Mouse (Mus musculus) heart, embryonic 16.5 days (tissue): ENCODE measurements around the gene 9530053A07Rik. TPM values are rescaled to one million over a fixed set of nuclear protein-coding genes. Genes with fewer than 3 reads are reported as not detected.
A peak's percentile ranks its signal among the peaks of the same experiment; 100 is the strongest.
"Not testable (repeated sequence)": the region's sequence is repeated elsewhere in the genome, so short reads cannot be mapped to it uniquely, and the experiment has no call there.

Source experiments
- ATAC-seq: fragments of 200-750 bp; cut with Nextera tagmentation; replicated peaks from 2 replicates; pipeline ENCODE4 v1.8.0; 2017; ENCODE audit warnings: moderate number of reproducible peaks; ENCODE audit not compliant: insufficient read depth, low FRiP score; ENCODE audit errors: extremely low read depth
- H3K27ac ChIP-seq: fragments of 300-500 bp; sonication (generic); 2 replicates; pipeline ENCODE4 v1.5.1; 2014; ENCODE audit warnings: mild to moderate bottlenecking, low read length, control low read depth, moderate library complexity
- H3K27me3 ChIP-seq: fragments of 300-500 bp; sonication (generic); 2 replicates; pipeline ENCODE4 v1.6.1; 2014; ENCODE audit warnings: low read length, mixed read lengths; ENCODE audit not compliant: control insufficient read depth, insufficient read depth
- H3K36me3 ChIP-seq: fragments of 300-500 bp; sonication (generic); 2 replicates; pipeline ENCODE4 v1.6.1; 2014; ENCODE audit not compliant: control insufficient read depth, insufficient read depth
- H3K4me1 ChIP-seq: fragments of 300-500 bp; sonication (generic); 2 replicates; pipeline ENCODE4 v1.6.1; 2014; ENCODE audit warnings: low read length, mixed read lengths; ENCODE audit not compliant: control insufficient read depth, insufficient read depth
- H3K4me2 ChIP-seq: fragments of 300-500 bp; sonication (generic); 2 replicates; pipeline ENCODE4 v1.6.1; 2014; ENCODE audit warnings: low read depth, mild to moderate bottlenecking, control low read depth, low read length
- H3K4me3 ChIP-seq: fragments of 300-500 bp; sonication (generic); 2 replicates; pipeline ENCODE4 v1.5.1; 2014; ENCODE audit warnings: mild to moderate bottlenecking, control low read depth, low read length
- H3K9ac ChIP-seq: fragments of 300-500 bp; sonication (generic); 2 replicates; pipeline ENCODE4 v1.6.1; 2014; ENCODE audit warnings: low read length, control low read depth
- H3K9me3 ChIP-seq: fragments of 300-500 bp; sonication (generic); replicated peaks from 2 replicates; pipeline ENCODE4 v1.6.1; 2016; ENCODE audit warnings: low read length; ENCODE audit not compliant: control insufficient read depth
- WGBS: fragments of 180-500 bp; shearing (Covaris S2); extraction: QIAGEN DNeasy Blood & Tissue Kit; methylation state at CpG from one replicate; pipeline ENCODE4 v1.1.7; 2014; 5-methylcytosine and 5-hydroxymethylcytosine counted together
- polyA plus RNA-seq: library from polyadenylated mRNA; unstranded; fragments of >200 nt; fragmentation: Nextera tagmentation; extraction: Ambion mirVana; gene quantifications from 2 replicates; pipeline ENCODE4 v1.2.1, GENCODE M21; 2015

The 9530053A07Rik gene
- polyA plus RNA-seq = 0.05 and 0.12 TPM in 2 replicates

DNA sequence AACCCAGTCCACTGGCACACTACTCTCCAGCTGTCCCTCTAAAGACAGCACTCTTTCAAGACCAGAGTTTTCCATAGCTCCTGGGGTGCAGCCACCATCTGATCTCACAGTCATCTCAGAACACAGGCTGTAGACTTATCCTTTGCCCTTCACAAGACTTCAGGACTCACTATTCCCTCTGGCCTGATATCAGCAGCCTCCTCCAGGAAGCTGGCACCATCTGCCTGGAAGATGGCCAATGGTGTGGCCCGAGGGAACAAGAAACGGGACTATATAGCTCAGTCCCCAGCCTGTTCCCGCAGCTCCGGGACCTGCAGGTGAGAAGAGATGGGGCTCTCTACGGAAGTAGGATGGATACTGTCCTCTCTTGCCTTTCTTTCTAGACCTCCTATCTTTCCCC lies at the start of gene 9530053A07Rik:
Gene 9530053A07Rik, plus strand, starts transcription at position 301 of the 400 bp plus-strand sequence.
- H3K36me3 ChIP-seq = no peaks in the 10 kb centered on the region
- no peak within 1 kb of the TSS for H3K27ac ChIP-seq
- no peak within 1 kb of the TSS for H3K4me3 ChIP-seq
- H3K9me3 ChIP-seq = no peaks in the 10 kb centered on the region
- no peak within 1 kb of the TSS for H3K9ac ChIP-seq
- no peak within 1 kb of the TSS for H3K4me2 ChIP-seq
- H3K4me1 ChIP-seq = no peaks in the 10 kb centered on the region
- 74% methylated on average over 5 of the region's 5 CpGs for WGBS
- no peaks in the 10 kb centered on the region for H3K27me3 ChIP-seq
- no peak for ATAC-seq

- Histone ChIP-seq H3K36me3 (no peaks in the 10 kb centered on the region), H3K9me3 (no peaks in the 10 kb centered on the region), H3K4me1 (no peaks in the 10 kb centered on the region), H3K27ac (no peak overlapping the region), H3K4me3 (no peak overlapping the region), H3K27me3 (no peaks in the 10 kb centered on the region), H3K4me2 (no peak overlapping the region), H3K9ac (no peak overlapping the region)
- 65% methylated on average over 7 of the region's 7 CpGs for WGBS
- ATAC-seq = no peak
Observed at GRCm38 (mm10) chr7:28084215-28084614, 45.1 kb upstream of the 9530053A07Rik start.

GRCm38 (mm10) chr7:28086236-28086635 lies 43.0 kb upstream of the 9530053A07Rik start:
- ATAC-seq = no peak
- Histone ChIP-seq H3K9me3 (no peaks in the 10 kb centered on the region), H3K4me3 (no peak overlapping the region), H3K36me3 (no peaks in the 10 kb centered on the region), H3K4me2 (no peak overlapping the region), H3K4me1 (no peaks in the 10 kb centered on the region), H3K27ac (no peak overlapping the region), H3K9ac (no peak overlapping the region), H3K27me3 (no peaks in the 10 kb centered on the region)
- 73% methylated on average over 16 of the region's 16 CpGs for WGBS

DNA sequence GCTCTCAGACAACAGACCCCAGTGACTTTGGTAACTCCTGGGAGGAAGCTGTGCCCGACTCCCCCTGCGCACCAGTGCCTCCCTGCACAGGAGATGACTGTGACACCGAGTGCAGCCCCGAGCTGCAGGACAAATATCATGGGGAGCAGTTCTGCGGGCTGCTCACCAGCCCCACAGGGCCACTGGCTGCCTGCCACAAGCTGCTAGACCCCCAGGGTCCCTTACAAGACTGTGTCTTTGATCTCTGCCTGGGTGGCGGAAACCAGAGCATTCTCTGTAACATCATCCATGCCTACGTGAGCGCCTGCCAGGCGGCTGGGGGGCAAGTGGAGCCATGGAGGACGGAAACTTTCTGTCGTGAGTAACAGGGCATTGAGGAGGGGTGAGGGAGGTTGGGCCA lies 35.7 kb upstream of the 9530053A07Rik start:
- no peak overlapping the region for H3K4me2 ChIP-seq
- no peaks in the 10 kb centered on the region for H3K27me3 ChIP-seq
- WGBS = 31% methylated on average over 11 of the region's 11 CpGs
- no peak overlapping the region for H3K27ac ChIP-seq
- no peak for ATAC-seq
- no peaks in the 10 kb centered on the region; the same call in 1 of the 2 replicates for H3K9me3 ChIP-seq
- H3K4me1 ChIP-seq = no peaks in the 10 kb centered on the region
- H3K36me3 ChIP-seq = no peaks in the 10 kb centered on the region
- no peak overlapping the region for H3K4me3 ChIP-seq
- no peak overlapping the region for H3K9ac ChIP-seq

DNA sequence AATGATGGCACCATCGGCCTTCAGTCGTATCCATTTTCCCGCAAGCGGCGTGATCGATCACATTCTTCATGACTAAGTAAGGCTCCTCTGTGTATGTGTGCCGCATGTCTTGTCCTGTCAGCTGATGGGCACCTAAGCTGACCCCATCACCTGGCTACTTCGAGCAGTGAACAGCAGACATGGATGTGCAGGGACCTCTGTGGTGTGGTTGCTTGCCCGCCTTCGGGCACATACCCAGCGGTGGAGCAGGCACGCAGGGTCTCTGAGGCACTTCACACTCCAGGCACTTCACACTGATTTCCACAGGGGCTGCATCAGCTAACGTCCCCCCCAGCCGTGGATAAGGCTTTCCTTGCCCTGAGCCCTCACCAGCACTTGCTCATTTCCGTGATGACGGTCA lies 30.2 kb upstream of the 9530053A07Rik start:
- no peak for ATAC-seq
- H3K4me3 ChIP-seq = no peak overlapping the region
- no peaks in the 10 kb centered on the region for H3K4me1 ChIP-seq
- H3K36me3 ChIP-seq = no peaks in the 10 kb centered on the region
- H3K9me3 ChIP-seq = peaks cover 14% of the 10 kb centered on the region
- H3K4me2 ChIP-seq = no peak overlapping the region
- H3K9ac ChIP-seq = no peak overlapping the region
- H3K27ac ChIP-seq = no peak overlapping the region
- 90% methylated on average over 16 of the region's 16 CpGs for WGBS
- no peaks in the 10 kb centered on the region for H3K27me3 ChIP-seq

- H3K36me3 ChIP-seq = no peaks in the 10 kb centered on the region
- H3K27ac ChIP-seq = no peak overlapping the region
- peaks cover 14% of the 10 kb centered on the region for H3K9me3 ChIP-seq
- H3K27me3 ChIP-seq = no peaks in the 10 kb centered on the region
- no peak overlapping the region for H3K9ac ChIP-seq
- no peaks in the 10 kb centered on the region for H3K4me1 ChIP-seq
- no peak for ATAC-seq
- H3K4me2 ChIP-seq = no peak overlapping the region
- 64% methylated on average over 17 of the region's 17 CpGs for WGBS
- H3K4me3 ChIP-seq = no peak overlapping the region
Observed at GRCm38 (mm10) chr7:28100596-28101590, 28.4 kb upstream of the 9530053A07Rik start.

DNA sequence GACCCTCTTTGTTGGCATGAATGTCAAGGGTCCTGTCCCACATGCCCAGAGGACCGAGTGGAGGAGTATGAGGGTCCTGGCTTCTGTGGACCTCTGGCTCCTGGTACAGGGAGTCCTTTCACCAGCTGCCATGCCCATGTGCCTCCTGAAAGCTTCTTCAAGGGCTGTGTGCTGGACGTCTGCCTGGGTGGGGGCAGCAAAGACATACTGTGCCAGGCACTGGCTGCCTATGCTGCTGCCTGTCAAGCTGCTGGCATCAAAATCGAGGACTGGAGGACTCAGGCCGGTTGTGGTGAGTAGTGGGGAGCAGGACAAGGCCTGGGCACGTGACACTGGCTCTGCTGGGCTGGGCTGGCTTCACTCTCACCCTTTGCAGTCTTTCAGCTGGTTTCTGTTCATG lies 26.3 kb upstream of the 9530053A07Rik start:
- H3K4me1 ChIP-seq, ATAC-seq: not testable (repeated sequence)
- 48% methylated on average over 5 of the region's 5 CpGs for WGBS

DNA sequence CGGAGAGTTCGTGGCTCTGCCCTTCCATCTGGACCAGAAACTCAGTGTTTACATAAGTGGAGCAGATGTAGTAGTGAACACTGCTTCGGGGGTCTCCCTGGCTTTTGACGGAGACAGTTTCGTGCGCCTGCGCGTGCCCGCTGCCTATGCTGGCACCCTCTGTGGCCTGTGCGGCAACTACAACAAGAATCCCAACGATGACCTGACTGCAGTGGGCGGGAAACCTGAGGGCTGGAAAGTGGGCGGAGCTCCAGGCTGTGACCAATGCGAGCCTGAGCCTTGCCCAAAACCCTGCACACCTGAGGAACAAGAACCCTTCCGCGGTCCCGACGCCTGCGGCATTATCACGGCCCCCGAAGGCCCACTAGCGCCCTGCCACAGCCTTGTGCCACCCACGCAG lies 24.6 kb upstream of the 9530053A07Rik start:
- H3K4me2 ChIP-seq = peak overlapping the region; percentile 56
- H3K27me3 ChIP-seq = no peaks in the 10 kb centered on the region
- no peak overlapping the region for H3K9ac ChIP-seq
- peaks cover 2% of the 10 kb centered on the region; the same call in 1 of the 2 replicates for H3K9me3 ChIP-seq
- H3K4me1 ChIP-seq = no peaks in the 10 kb centered on the region
- 4% methylated on average over 23 of the region's 23 CpGs for WGBS
- peak overlapping the region; percentile 24; the same call in 1 of the 2 replicates for H3K4me3 ChIP-seq
- ATAC-seq = no peak; the same call in 1 of the 2 replicates
- no peak overlapping the region for H3K27ac ChIP-seq
- H3K36me3 ChIP-seq = no peaks in the 10 kb centered on the region

More for the DNA sequence above, 26.3 kb upstream of the 9530053A07Rik start:
- not testable (repeated sequence) for H3K4me2 ChIP-seq, H3K9ac ChIP-seq, H3K27me3 ChIP-seq, H3K27ac ChIP-seq, H3K4me3 ChIP-seq, H3K36me3 ChIP-seq
- peaks cover 14% of the 10 kb centered on the region for H3K9me3 ChIP-seq

DNA sequence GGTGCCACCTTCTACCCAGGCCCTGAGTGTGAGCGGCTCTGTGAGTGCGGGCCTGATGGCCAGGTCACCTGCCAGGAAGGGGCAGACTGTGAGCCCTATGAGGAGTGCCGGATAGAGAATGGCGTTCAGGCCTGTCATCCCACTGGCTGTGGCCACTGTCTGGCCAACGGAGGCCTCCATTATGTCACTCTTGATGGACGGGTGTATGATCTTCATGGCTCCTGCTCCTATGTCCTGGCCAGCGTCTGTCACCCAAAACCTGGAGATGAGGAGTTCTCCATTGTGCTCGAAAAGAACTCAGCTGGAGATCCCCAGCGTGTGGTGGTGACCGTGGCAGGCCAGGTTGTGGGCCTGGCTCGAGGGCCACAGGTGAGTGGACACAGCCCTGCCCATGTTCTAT lies 23.0 kb upstream of the 9530053A07Rik start:
- Histone ChIP-seq H3K4me1 (no peaks in the 10 kb centered on the region), H3K4me3 (no peak overlapping the region), H3K9ac (no peak overlapping the region), H3K36me3 (no peaks in the 10 kb centered on the region), H3K4me2 (no peak overlapping the region), H3K27me3 (no peaks in the 10 kb centered on the region), H3K27ac (no peak overlapping the region), H3K9me3 (no peaks in the 10 kb centered on the region)
- WGBS = 87% methylated on average over 11 of the region's 11 CpGs
- ATAC-seq = no peak
